Mouse (Mus musculus) thymus, postnatal 10 days (tissue): Measurements from ENCODE around the gene Nectin2.

Source experiments
- DNase-seq, 2 experiments: peaks; one replicate each; pipeline ENCODE4 v3.0.0; 2021; ENCODE audit warnings: low spot score in 2 of 2

The Nectin2 gene

DNA sequence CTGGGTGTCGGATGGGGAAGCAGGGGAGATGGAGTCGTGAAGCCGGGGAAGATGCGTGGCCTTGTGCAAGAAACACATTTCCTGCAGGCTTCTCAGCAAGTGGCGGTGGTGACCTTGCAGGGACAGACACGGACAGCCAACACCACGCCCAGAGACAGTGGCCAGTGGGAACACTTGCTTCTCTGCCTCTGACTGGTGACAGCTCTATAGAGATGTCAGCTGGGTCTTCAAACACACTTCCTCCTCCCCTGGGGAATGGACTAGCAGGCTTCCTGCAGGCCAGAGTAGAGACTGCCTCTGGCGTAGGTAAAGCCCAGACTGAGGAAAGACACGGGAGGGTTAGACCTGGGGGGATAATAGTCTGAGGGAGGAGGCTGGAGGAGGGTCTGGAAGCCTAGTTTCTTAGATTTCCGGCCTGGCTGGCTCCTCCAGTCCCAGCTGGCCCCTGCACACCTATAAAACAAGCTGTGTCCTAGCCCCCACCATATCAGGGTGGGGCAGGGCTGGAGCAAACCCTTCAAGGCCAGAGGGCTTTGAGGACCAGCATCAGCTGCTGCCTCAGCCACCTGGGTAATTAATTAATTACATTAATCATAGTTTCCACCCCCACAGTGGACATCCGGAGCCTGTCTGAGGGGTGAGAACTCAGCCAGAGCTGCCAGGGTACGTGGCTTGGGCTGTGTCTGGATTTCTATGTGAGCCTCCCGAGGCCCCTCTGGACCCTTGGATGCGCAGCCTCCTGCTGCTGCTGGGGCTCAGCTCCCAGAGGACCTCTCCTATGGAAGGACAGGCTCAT is 5.5 kb downstream of the Nectin2 start:
- DNase-seq: no peak

DNA sequence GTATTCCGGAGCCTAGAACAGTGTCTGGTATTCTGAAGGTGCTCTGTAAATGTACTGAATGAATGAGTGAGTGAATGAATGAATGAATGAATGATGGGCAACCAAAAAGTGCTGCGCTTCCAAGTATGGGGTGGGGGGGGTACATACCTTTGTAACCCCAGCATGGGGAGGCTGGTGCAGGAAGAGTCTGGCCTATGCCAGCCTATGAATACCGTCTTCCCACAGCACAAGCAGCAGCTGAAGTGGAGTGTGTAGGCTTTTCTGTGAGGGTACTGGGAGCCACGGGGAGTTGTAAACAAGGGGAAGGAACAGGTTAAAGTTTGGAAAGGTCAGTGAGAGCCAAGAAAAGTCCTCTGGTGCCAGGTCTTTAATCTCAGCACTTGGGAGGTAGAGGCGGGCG is 6.5 kb downstream of the Nectin2 start:
- no peak for DNase-seq

DNA sequence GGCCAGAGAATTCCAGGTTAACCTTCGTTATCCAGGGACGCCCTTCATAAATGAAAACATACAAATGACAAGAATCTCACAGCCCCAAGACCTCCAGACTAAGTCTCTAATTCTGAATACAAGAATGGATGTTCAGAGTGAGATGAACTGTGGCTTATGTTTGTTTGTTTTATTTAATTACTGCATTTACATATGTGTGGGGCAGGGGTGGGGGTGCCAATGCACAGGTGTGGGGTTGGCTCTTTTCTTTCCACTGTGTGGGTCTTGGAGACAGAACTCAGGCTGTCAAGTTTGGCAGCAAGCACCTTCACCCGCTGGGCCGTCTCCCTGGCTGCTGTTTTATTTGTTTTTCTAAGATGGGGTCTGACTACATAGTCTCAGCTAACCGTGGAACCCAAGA is 7.8 kb downstream of the Nectin2 start:
- DNase-seq: no peak

DNA sequence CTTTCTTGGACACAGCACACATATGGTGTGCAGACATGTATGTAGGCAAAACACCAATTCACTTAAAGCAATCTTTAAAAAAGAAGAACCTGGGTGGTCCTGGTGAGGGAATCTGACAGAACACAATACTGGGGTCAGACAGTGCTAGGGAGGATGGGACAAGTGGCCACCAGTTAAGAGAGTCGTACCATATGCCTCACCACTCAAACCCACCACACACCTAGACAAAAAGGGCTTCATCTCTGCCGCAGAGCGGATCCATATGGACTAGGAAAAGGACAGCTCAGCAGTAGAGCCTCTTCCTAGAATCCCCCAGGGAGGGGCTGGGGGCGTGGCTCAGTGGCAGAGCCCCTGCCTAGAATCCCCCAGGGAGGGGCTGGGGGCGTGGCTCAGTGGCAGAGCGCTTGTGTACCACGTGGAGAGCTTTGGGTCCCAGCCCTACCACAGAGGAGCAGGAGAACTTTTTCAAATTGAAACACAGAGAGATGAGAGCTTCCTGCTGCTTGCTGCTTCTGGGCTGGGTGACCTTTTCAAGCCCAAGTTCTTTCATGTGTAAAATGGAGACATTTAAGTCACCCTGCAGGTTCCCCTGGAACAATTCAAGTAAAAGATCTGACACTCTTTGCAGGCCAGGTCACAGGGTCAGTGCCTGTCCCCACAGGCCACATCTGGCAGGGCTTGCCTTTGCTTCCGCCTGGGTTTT is 8.8 kb downstream of the Nectin2 start:
- DNase-seq: no peak

DNA sequence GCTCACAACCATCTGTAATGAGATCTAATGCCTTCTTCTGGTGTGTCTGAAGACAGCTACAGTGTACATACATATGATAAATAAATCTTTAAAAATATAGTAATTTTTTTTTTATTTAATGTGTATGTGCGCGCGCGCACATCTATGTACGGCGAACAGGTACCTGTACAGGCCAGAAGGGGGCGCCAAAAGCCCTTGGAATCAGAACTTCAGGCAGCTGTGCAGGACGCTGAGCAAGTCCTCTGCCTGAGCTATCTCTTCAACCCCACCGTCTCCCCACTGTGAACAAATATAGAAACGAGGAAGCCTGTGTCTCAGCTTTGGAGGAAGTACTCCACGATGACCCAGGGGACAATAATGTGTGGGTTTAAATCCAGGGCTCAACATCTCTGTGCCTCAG is 10.0 kb downstream of the Nectin2 start:
- peak in 1 of 2 experiments; percentile 23 for DNase-seq

DNA sequence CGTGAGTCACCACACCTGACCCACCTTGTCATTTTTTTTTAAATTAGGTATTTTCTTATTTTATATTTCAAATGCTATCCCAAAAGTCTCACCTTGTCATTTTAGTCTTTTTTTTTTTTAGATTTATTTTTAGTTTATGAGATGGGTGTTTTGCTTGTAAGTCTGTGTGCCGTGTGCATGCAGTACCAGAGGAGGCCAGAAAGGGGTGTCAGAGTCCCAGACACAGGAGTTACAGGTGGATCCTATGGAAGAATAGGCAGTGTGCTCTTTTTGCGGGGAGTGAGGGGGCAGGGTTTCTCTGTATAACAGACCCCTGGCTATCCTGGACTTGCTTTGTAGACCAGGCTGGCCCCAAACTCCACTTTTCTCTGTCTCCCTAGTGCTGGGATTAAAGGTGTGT is 11.5 kb downstream of the Nectin2 start:
- no peak for DNase-seq

DNA sequence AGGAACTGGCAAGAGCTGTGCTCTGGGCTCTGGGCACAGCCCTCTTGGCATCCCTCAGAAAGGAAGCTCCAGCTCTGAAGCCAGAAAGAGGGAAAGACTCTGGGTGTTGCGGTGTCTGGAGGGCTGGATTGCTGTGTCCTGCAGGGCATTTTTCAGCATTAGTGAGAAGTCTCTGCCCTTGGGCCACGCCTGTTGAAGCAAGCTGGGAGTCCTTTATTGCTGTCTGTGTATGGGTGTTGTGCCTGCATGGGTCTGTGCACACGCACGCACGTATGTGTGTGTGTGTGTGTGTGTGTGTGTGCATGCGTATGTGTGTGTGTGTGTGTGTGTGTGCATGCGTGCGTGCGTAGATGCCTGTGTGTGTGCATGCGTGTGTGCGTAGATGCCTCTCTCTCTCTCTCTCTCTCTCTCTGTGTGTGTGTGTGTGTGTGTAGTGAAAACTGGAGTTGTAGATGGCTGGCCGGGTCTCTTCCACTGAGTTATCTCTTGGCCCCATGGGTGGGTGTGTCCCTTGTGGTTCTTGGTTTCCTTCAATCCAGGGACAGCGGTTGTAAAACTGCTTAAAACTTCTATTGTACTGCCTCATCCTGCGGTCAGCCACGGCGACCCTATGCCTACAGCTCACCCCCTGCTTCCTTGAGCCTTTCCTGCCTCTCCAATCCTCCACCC is 13.8 kb downstream of the Nectin2 start:
- no peak for DNase-seq

DNA sequence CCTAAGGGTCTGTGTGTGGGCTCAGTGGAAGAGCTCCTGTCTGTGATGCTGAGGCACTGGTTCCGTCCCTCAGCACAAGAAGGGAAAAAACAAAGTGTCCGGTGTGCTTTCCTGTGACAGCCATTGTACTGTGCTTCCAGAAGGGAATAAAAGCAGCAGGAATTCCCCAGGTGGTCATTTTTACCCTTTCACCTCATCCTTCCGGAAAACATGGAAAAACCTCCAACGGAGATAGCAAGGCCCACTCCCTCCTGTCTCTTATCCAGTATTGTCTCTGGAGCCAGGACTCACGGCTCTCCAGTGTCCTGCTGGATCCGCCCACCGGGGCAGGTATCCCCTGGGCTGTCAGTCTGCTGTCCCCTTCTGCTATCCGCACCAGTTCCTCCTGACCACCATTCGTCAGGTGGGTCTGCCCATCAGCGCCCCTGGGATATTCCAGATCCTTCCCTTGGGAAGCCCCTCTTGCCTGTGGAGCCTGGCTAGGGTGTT is 16.1 kb downstream of the Nectin2 start:
- DNase-seq: no peak

DNA sequence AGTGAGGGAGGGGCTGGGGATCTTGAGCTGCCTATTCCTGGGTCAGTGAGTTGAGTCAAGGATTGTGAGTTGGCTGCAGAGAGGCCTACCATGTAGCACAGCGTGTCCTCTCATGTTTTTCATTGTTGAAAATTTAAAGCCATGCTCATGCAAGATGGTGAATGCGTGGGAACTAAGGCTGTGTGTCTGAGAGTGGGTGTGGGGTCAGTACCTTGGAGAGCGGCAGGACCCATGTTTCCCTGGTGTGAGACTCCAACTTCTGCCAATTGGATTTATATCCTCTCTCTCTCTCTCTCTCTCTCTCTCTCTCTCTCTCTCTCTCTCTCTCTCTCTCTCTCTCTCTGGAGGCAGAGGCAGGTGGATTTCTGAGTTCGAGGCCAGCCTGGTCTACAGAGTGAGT is 23.7 kb downstream of the Nectin2 start:
- no peak for DNase-seq

DNA sequence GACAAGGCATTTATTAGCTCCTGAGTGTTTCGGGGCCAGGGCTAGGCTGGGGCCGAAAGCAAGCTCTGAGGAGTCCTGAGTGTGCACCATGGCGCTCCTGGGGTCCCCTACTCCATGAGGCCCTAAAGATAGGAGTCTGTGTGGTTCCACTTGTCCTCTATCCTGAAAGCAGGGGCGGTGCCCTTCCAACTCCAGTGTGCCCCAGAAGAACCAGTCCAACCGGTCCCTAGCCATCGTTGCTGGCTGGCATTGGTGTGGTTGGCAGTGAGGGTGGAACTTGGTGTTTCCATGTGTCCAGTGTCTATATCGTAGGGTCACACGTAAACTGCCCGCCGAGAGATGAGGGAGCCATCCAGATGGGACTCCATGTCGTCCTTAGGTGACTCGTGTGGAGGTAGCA is 26.1 kb downstream of the Nectin2 start:
- no peak for DNase-seq

DNA sequence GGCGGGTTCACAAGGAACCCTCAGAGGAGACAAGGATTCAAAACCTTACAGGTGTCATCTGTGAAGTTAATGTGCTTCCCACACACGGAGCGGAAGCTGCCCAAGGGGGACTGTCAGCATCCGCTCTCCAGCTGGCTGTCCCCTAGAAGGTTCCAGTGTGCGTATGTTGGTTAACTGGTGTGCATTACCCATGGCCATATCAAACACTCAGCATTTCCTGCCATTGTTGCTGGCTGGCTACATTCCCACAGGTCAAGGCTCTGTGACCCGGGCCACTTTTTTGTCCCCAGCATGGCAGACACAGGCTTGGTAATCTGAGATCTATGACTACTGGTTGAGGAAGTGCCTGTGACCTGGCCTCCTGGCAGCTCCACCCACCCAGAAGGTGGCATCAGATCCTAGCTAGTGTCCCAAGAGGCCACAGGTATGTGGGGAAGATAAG is 27.5 kb downstream of the Nectin2 start:
- DNase-seq: no peak

DNA sequence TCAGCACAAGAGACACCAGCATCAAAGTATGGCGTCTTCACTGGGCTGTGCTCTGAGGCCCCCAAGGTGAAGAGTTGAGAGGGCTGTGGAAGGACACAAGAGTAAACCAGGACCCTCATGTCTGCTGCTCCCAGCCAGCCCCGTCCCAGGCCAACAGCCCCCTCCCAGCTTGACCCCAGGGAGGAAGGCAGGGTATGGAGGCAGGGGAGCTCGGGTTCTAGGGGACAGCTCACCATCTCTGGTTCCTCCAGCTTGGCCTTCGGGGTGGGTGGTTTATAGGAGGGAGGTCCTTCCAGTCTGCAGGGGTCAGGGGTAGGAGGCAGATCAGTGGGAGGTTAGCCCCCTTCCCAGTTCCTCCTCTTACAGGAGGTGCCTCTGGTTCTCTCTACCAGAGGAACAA is 31.1 kb downstream of the Nectin2 start:
- no peak for DNase-seq

DNA sequence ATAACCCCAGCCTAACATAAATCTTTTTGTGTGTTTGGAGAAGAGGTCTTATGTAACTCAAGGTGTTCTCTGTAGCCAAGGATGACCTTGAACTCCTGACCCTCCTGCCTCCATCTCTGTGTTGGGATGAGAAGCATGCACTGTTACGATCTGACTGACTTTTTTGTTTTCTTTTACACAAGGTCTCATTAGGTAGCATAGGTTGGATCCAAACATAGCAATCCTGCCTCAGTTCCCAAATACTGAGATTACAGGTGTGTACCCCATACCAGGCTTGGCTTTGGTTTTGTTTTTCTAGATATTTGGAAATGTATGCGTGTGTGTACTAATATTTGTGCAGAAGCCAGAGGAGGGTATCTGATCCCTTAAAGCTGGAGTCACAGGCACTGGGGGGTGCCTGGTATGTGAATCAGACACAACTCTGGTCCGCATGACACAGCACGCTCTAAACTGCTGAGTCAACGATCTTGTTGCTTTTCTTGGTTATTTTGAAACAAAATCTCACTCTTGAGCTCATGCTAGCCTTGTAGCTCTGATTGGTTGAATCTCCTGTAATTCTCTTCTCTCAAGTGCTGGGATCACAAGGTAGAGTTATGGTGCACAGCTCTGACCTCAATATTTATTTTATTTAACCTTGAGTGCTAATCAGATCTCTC is 31.9 kb downstream of the Nectin2 start:
- DNase-seq: no peak

DNA sequence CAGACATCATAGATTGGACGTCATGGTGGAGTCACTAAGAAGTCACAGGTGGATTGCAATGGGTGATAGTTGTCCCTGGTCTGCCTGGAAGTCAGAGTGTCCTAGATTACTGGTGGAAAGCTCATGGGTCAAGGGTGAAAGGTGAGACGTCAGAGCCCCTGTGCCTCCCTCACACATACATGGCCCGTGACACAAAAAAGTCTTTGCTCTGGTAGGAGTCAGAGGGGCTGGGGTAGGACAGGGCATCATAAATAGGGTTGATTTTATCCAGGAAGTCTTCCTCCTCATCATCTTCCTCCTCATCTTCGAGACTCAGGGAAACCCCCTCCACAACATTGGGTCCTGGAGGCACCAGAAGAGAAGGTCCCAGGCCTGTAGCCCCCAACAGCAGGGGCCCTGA is 32.9 kb downstream of the Nectin2 start:
- DNase-seq: no peak

DNA sequence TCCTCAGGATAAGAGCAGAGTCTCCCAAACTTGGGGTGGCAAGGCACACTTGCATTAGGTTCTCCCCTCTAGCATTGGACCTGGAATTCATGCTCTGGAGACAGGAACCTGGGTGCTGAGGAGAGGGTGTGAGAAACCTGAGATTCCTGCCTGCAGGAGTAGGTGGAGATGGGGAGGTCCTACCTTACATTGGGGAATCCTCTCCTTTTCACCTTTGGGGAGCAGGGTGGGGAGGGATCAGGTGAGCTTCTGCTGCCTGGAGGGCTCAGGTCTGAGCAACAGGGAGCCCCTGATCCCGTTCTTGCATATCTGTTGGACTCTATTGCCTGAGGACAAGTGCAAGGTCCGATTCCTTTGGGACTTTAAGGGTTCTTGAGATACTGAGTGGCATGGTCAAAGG is 33.5 kb downstream of the Nectin2 start:
- no peak for DNase-seq

DNA sequence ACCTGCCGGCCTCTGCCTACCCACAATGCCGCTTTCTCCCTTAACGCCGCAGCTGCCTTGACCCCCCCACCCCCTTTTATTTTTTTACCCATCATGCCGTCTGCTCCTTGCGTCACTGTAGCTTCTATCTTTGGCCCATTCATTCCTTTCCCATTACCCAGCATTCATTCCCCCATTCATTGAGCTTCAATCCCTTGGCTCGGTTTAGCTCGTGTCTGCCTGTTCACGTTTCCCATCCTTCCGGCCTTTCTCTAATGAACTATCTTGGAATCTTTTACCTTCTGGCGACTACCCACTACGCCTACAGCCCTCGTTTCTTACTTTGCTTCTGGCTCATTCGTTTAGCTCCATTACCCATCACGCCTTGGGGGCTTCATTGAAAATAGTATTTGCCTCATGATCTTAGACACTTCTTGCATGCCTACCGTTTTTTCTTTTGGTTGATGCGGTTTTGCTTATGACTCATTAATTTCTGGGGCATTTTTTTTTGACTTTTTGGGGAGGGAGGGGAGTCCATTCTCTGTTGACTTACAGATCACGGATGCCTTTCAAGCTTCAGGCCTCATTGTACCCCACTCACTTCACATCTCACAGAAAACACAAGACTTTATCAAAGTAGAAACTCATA is 34.1 kb downstream of the Nectin2 start:
- no peak for DNase-seq

DNA sequence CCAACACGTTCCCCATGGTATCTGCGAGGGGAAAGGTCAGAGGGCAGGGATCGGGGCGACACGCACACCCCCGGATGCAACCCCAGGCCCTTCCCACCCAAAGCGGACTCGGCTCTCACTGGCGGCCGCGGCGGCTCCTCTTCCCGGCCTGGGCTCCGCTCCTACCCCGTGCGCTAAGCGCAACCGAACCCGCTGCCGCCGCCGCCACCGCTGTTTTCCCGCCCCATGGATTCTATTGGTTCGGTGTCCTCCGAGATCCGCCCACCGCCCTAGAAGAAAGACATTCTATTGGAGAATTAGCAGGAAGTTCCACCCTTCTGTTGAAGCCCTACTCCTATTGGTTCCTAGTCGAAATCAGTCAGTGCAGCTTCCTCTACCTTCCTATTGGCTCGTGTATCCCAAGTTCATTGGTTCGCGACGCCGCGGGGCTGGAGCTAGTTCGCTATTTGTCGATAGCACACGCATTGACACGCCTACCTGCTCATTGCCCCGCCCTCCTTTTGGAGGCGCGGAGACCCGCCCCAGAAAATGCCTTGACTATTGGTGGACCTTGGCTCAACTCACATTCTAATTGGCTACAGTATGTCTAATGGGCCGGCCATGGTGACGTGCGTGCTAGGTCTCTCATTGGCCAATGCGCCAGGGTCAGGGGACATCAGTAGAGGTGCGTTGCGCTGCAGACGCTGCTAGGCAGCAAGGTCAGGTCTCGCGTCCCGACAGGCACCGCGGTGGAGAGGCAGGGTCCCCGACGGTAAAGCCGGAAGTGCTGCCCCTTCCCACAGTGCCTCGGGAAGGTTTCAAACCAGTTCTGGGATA is 34.8 kb downstream of the Nectin2 start, which contains the start of gene Tomm40:
Gene Tomm40, minus strand, starts transcription at position 200 of the 816 bp plus-strand sequence.
- DNase-seq: peak; percentile 96 to 99

DNA sequence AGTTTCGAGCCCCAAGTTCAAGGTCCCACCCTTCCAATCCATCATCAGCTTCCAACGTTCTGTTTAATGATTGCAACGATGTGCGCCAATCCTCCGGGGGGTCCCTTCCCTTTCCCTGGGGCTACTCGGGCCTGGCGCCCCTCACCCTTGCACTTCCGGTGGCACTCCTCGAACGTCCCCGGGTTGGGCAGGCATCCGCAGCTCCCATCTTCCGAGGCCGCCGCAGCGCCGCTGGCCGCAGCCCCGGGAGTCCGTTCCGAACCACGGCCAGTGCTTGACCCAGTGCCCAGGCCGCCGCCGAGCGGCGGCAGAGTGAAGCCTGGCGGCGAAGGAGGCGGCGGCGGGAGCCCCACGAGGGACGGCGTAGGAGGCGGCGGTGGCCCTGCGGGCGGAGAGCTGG is 35.4 kb downstream of the Nectin2 start:
- DNase-seq: no peak

DNA sequence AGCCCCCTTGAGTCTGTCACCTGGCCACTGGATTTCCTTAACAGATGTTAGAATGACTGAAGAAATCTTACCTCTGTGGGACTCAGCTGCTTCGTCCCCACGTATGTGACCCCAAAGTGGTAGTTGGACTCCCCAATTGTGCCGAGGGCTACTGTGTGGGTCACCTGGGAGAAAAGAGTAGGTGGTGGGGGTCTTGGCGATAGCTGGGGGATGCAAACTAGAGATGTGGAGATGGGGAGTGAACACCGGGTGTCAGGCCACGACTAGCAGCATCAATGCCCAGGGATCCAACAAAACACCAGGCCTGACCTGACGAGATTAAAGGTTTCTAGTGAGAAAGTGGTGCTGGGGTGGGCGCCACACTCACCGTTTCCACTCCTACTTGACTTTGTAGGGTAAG is 36.7 kb downstream of the Nectin2 start:
- DNase-seq: no peak

DNA sequence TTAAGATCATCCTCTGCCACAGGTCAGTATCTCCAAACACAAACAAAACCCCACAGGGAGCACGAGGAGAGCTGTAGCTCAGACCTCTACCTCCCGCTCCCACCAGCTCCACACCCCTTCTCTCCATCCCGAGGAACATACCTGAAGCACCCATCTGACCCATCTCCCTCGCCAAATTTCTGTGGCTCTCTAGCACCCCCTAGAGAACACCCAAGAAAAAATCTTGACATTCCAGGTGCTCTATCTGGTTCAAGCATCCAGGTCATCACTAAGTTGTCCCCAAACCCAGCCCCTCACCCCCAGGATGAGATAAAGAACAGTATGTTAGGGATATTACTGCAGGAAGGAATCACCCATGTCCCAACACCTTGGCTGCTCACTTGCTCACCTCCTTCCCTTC is 37.1 kb downstream of the Nectin2 start:
- peak in 1 of 2 experiments; percentile 46 for DNase-seq

DNA sequence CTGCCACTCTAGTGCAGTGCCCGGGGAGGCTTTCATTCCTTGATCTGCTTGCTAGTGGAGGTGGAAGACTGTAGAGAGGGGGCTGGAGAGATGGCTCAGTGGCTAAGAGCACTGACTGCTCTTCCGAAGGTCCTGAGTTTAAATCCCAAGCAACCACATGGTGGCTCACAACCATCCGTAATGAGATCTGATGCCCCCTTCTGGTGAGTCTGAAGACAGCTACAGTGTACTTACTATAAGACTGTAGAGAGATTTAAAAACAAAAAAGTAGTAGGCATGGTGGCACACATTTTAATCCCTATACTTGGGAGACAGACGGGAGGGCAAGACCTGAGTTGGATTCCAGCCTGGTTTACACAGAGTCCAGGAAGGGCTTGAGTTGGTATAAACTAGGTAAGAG is 37.9 kb downstream of the Nectin2 start:
- no peak for DNase-seq
